In the genomic region with DNA sequence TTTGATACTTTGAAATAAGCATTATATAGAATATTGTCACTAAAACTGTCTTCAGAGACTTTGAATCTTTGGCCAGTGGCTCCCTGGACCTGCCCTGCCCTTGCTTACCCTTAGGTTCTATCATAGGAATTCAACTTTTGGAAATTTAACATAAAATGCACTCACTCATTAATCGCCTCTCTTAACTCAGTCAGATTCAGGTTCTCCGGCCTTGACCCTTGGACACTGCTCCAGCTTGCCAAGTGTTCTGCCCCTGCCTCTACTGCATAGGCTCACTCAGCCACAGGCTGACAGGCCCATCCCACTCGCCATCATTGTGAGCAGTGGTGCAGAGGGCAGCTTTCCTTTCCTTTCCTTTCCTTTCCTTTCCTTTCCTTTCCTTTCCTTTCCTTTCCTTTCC, we compare ENCODE assay signal across 31 mouse cellular contexts. TPM values are rescaled to one million over a fixed set of nuclear protein-coding genes. Genes with fewer than 3 reads are reported as not detected.
A peak's percentile ranks its signal among the peaks of the same experiment; 100 is the strongest.
DNase-seq lines count a peak whose midpoint lies in the region; ATAC-seq and TF ChIP-seq lines count a peak whose summit lies in the region.
"Had no signal": no experiment of that assay in that cellular context is flagged by ENCODE, and none has a peak within 500 bp of the region (broad histone marks: within the 10 kb centered on the region; RNA-seq: fewer than 3 reads in every experiment).

No protein-coding gene starts in this region.

- no peaks in the 10 kb centered on the region for H3K9me3 ChIP-seq in heart, embryonic 10.5 days
- no peaks in the 10 kb centered on the region for H3K9me3 ChIP-seq in midbrain, embryonic 11.5 days (ENCODE audit: control insufficient read depth, low read length)
- no peaks in the 10 kb centered on the region for H3K9me3 ChIP-seq in midbrain, postnatal 0 days (ENCODE audit: low read length)
- H3K9me3 ChIP-seq: embryonic facial prominence, embryonic 12.5 days; embryonic facial prominence, embryonic 15.5 days; heart, embryonic 15.5 days had no signal

- no peak overlapping the region for H3K4me2 ChIP-seq in midbrain, embryonic 11.5 days
- no peak overlapping the region for H3K4me2 ChIP-seq in midbrain, postnatal 0 days (ENCODE audit: low read depth, low read length, poor library complexity, severe bottlenecking)
- H3K4me2 ChIP-seq: embryonic facial prominence, embryonic 12.5 days; embryonic facial prominence, embryonic 15.5 days; heart, embryonic 11.5 days; heart, embryonic 15.5 days; hindbrain, embryonic 13.5 days had no signal

- H3K4me1 ChIP-seq in heart, embryonic 10.5 days: no peaks in the 10 kb centered on the region
- no peaks in the 10 kb centered on the region for H3K4me1 ChIP-seq in kidney, adult 2 months (ENCODE audit: control insufficient read depth, insufficient read depth, low read length)
- no peaks in the 10 kb centered on the region; the same call in 1 of the 2 replicates for H3K4me1 ChIP-seq in midbrain, embryonic 11.5 days (ENCODE audit: control insufficient read depth, insufficient read depth, low read length)
- H3K4me1 ChIP-seq in midbrain, postnatal 0 days (ENCODE audit: insufficient read depth, low read length): no peaks in the 10 kb centered on the region
- H3K4me1 ChIP-seq: embryonic facial prominence, embryonic 12.5 days; embryonic facial prominence, embryonic 15.5 days; heart, embryonic 15.5 days; hindbrain, embryonic 13.5 days had no signal

- no peak for TF ChIP-seq POLR2A in kidney, adult 2 months (IDR thresholded peaks at IDR 0.05; ENCODE audit: low read depth, low read length)

- H3K4me3 ChIP-seq in heart, embryonic 10.5 days: no peak overlapping the region
- no peak overlapping the region for H3K4me3 ChIP-seq in kidney, adult 2 months (ENCODE audit: insufficient read depth, low read depth, low read length)
- no peak overlapping the region for H3K4me3 ChIP-seq in midbrain, embryonic 11.5 days (ENCODE audit: low read depth, low read length)
- no peak overlapping the region for H3K4me3 ChIP-seq in midbrain, postnatal 0 days (ENCODE audit: low read depth, low read length)
- H3K4me3 ChIP-seq: embryonic facial prominence, embryonic 12.5 days; embryonic facial prominence, embryonic 15.5 days; gastrocnemius, adult 2 months; heart, embryonic 15.5 days; hindbrain, embryonic 10.5 days; hindbrain, embryonic 13.5 days had no signal

- no peak for ATAC-seq in midbrain, embryonic 11.5 days (ENCODE audit: low FRiP score)
- ATAC-seq in midbrain, postnatal 0 days (ENCODE audit: low FRiP score): no peak
- ATAC-seq: forebrain, embryonic 14.5 days; forebrain, postnatal 0 days; hindbrain, embryonic 16.5 days; Patski had no signal

- no peak overlapping the region for H3K9ac ChIP-seq in midbrain, embryonic 11.5 days (ENCODE audit: low read length)
- H3K9ac ChIP-seq in midbrain, postnatal 0 days (replicated peaks; ENCODE audit: low read length, poor library complexity, severe bottlenecking): no peak overlapping the region
- H3K9ac ChIP-seq: embryonic facial prominence, embryonic 12.5 days; embryonic facial prominence, embryonic 15.5 days; forebrain, postnatal 0 days; heart, embryonic 15.5 days; hindbrain, embryonic 13.5 days had no signal

- no peaks in the 10 kb centered on the region for H3K27me3 ChIP-seq in heart, embryonic 10.5 days (ENCODE audit: insufficient read depth, poor library complexity, severe bottlenecking)
- no peaks in the 10 kb centered on the region for H3K27me3 ChIP-seq in kidney, adult 2 months (replicated peaks; ENCODE audit: control insufficient read depth, insufficient read depth, low read length)
- H3K27me3 ChIP-seq in midbrain, embryonic 11.5 days (ENCODE audit: control insufficient read depth, insufficient read depth, low read length): no peaks in the 10 kb centered on the region
- H3K27me3 ChIP-seq in midbrain, postnatal 0 days (ENCODE audit: insufficient read depth, low read length): no peaks in the 10 kb centered on the region
- H3K27me3 ChIP-seq: CH12.LX; embryonic facial prominence, embryonic 12.5 days; embryonic facial prominence, embryonic 15.5 days; hindbrain, embryonic 13.5 days had no signal

- no peaks in the 10 kb centered on the region for H3K36me3 ChIP-seq in heart, embryonic 10.5 days
- no peaks in the 10 kb centered on the region for H3K36me3 ChIP-seq in kidney, adult 2 months (ENCODE audit: control insufficient read depth, insufficient read depth, low read length)
- H3K36me3 ChIP-seq in midbrain, embryonic 11.5 days (ENCODE audit: control insufficient read depth, insufficient read depth, low read length): no peaks in the 10 kb centered on the region
- H3K36me3 ChIP-seq in midbrain, postnatal 0 days (ENCODE audit: insufficient read depth, low read length): no peaks in the 10 kb centered on the region
- H3K36me3 ChIP-seq: embryonic facial prominence, embryonic 12.5 days; embryonic facial prominence, embryonic 15.5 days; G1E; heart, embryonic 15.5 days; hindbrain, embryonic 10.5 days; hindbrain, embryonic 13.5 days had no signal

- no peak for TF ChIP-seq CTCF in kidney, adult 2 months (conservative IDR thresholded peaks at IDR 0.05; ENCODE audit: insufficient read depth, insufficient read length, low read depth, low read length)
- TF ChIP-seq CTCF in midbrain, postnatal 0 days (IDR thresholded peaks at IDR 0.05): no peak

- WGBS in heart, embryonic 10.5 days: 79% methylated on average over 3 of the region's 3 CpGs
- 58% methylated on average over 3 of the region's 3 CpGs for WGBS in kidney, adult 2 months
- 92% methylated on average over 3 of the region's 3 CpGs for WGBS in midbrain, embryonic 11.5 days
- WGBS in midbrain, postnatal 0 days: 88% methylated on average over 3 of the region's 3 CpGs

- DNase-seq in heart, embryonic 10.5 days (ENCODE audit: low spot score): peak; percentile 64
- DNase-seq in heart, adult 8-10 months (ENCODE audit: low spot score): no peak
- peak; percentile 71 for DNase-seq in kidney, adult 2 months
- DNase-seq in kidney, postnatal 10 days: no peak
- DNase-seq in midbrain, embryonic 11.5 days (ENCODE audit: low spot score, missing footprints): peak; percentile 45
- DNase-seq in midbrain, postnatal 0 days (ENCODE audit: low spot score): no peak
- no peak for DNase-seq in right cerebral cortex, adult 18-20 months
- DNase-seq: adrenal gland, postnatal 14 days; B cell, adult 2 months; cerebellum, adult 11 months; cerebellum, adult 2 months; cerebellum, adult 9-11 months; cerebellum, postnatal 25 days; forebrain, postnatal 0 days; gastrocnemius, adult 2 months; gastrocnemius, postnatal 14 days; heart, adult 18-20 months; heart, postnatal 10 days; heart, postnatal 36 days had no signal

- H3K27ac ChIP-seq in heart, embryonic 10.5 days: no peak overlapping the region
- H3K27ac ChIP-seq in kidney, adult 2 months (ENCODE audit: insufficient read depth, low read depth, low read length): no peak overlapping the region
- H3K27ac ChIP-seq in midbrain, embryonic 11.5 days (ENCODE audit: low read depth, low read length): no peak overlapping the region
- no peak overlapping the region for H3K27ac ChIP-seq in midbrain, postnatal 0 days (ENCODE audit: low read depth, low read length)
- H3K27ac ChIP-seq: embryonic facial prominence, embryonic 12.5 days; embryonic facial prominence, embryonic 15.5 days; gastrocnemius, adult 2 months; heart, embryonic 15.5 days; hindbrain, embryonic 10.5 days; hindbrain, embryonic 13.5 days had no signal

RNA-seq across cellular contexts. Expression of gene Irx2, which starts 50.2 kb away (rescaled TPM):
- polyA plus RNA-seq in heart, embryonic 10.5 days (2016; fragmentation: Nextera tagmentation; extraction: Ambion mirVana): 10.1 and 12.8 TPM in 2 replicates
- 1 to 10 TPM; 3.8 to 7.4 (median 4.9) TPM for total RNA-seq in heart, adult 8-10 months (2022)
- 17.6 and 21.9 TPM in 2 replicates for polyA plus RNA-seq in kidney, adult 2 months (2012; rRNA removed)
- polyA plus RNA-seq in midbrain, embryonic 11.5 days (2014; fragmentation: Nextera tagmentation; extraction: Ambion mirVana): 38.6 and 38.9 TPM in 2 replicates
- 68.5 and 76.4 TPM in 2 replicates for total RNA-seq in midbrain, postnatal 0 days (2014; rRNA removed)
- 21.2 and 26.5 TPM in 2 replicates for polyA plus RNA-seq in midbrain, postnatal 0 days (2015; fragmentation: Nextera tagmentation; extraction: Ambion mirVana)
- total RNA-seq: CH12.LX; common myeloid progenitor, adult 5-6 weeks; gastrocnemius, adult 2 months; gastrocnemius, postnatal 14 days had no signal
- polyA plus RNA-seq: G1E had no signal

Comparison
In these comparisons a context has a peak if more than half of its experiments do, and no peak if none do; other contexts are left out.
1. DNase-seq: peak in heart, embryonic 10.5 days (single experiment), kidney, adult 2 months (single experiment) and midbrain, embryonic 11.5 days (single experiment); none in heart, adult 8-10 months (single experiment), kidney, postnatal 10 days (single experiment), midbrain, postnatal 0 days (single experiment) and right cerebral cortex, adult 18-20 months (single experiment).